Mouse (Mus musculus): ENCODE results near the gene L1td1. TPM values are rescaled to one million over a fixed set of nuclear protein-coding genes. Genes with fewer than 3 reads are reported as not detected.

L1td1 gene
- polyA plus RNA-seq, 1 experiment from 2014 or later, result 0.14 TPM

- Histone ChIP-seq H3K4me1 (ENCODE audit: control insufficient read depth, insufficient read depth, low read length) (peaks cover 22% of the 10 kb centered on the region), H3K9me3 (replicated peaks; ENCODE audit: control insufficient read depth, low read length) (no peaks in the 10 kb centered on the region), H3K27ac (ENCODE audit: low read length) (peak overlapping the region; percentile 75), H3K4me2 (ENCODE audit: low read depth, low read length) (no peak overlapping the region), H3K9ac (ENCODE audit: low read length) (no peak overlapping the region), H3K4me3 (replicated peaks; ENCODE audit: low read length) (no peak overlapping the region), H3K27me3 (ENCODE audit: control insufficient read depth, insufficient read depth, low read length) (no peaks in the 10 kb centered on the region), H3K36me3 (ENCODE audit: control insufficient read depth, insufficient read depth, low read length) (no peaks in the 10 kb centered on the region)
- 22% methylated on average over 4 of the region's 4 CpGs for WGBS
- peak; percentile 86 for ATAC-seq (ENCODE audit: insufficient read depth, low FRiP score)
These were observed 31.7 kb downstream of the L1td1 start for GRCm38 (mm10) chr4:98758012-98758821.

- peak overlapping the region; percentile 75 for H3K27ac ChIP-seq (ENCODE audit: low read length)
- no peak for ATAC-seq (ENCODE audit: insufficient read depth, low FRiP score)
- H3K4me1 ChIP-seq (ENCODE audit: control insufficient read depth, insufficient read depth, low read length), result peaks cover 22% of the 10 kb centered on the region
- no peaks in the 10 kb centered on the region for H3K27me3 ChIP-seq (ENCODE audit: control insufficient read depth, insufficient read depth, low read length)
- H3K4me3 ChIP-seq (replicated peaks; ENCODE audit: low read length), result no peak overlapping the region
- H3K36me3 ChIP-seq (ENCODE audit: control insufficient read depth, insufficient read depth, low read length), result no peaks in the 10 kb centered on the region
- no peak overlapping the region for H3K4me2 ChIP-seq (ENCODE audit: low read depth, low read length)
- no peak overlapping the region for H3K9ac ChIP-seq (ENCODE audit: low read length)
- WGBS, result 54% methylated on average over 3 of the region's 3 CpGs
- no peaks in the 10 kb centered on the region for H3K9me3 ChIP-seq (replicated peaks; ENCODE audit: control insufficient read depth, low read length)
These were observed 32.5 kb downstream of the L1td1 start for GRCm38 (mm10) chr4:98758872-98759518.

GRCm38 (mm10) chr4:98767134-98768133, 40.9 kb downstream of the L1td1 start:
- H3K9me3 ChIP-seq (replicated peaks; ENCODE audit: control insufficient read depth, low read length), result no peaks in the 10 kb centered on the region
- H3K4me1 ChIP-seq (ENCODE audit: control insufficient read depth, insufficient read depth, low read length), result no peaks in the 10 kb centered on the region
- 71% methylated on average over 14 of the region's 14 CpGs for WGBS
- H3K9ac ChIP-seq (ENCODE audit: low read length), result no peak overlapping the region
- H3K27me3 ChIP-seq (ENCODE audit: control insufficient read depth, insufficient read depth, low read length), result no peaks in the 10 kb centered on the region
- H3K4me2 ChIP-seq (ENCODE audit: low read depth, low read length), result no peak overlapping the region
- H3K27ac ChIP-seq (ENCODE audit: low read length), result no peak overlapping the region
- 0 out of 2 replicates have a peak, but pooled peaks cover 3% of the 10 kb centered on the region for H3K36me3 ChIP-seq (ENCODE audit: control insufficient read depth, insufficient read depth, low read length)
- no peak overlapping the region for H3K4me3 ChIP-seq (replicated peaks; ENCODE audit: low read length)
- ATAC-seq (ENCODE audit: insufficient read depth, low FRiP score), result no peak; the same call in 1 of the 2 replicates

GRCm38 (mm10) chr4:98773785-98774184, 47.3 kb downstream of the L1td1 start:
- no peak overlapping the region for H3K4me2 ChIP-seq (ENCODE audit: low read depth, low read length)
- no peak overlapping the region for H3K4me3 ChIP-seq (replicated peaks; ENCODE audit: low read length)
- H3K9ac ChIP-seq (ENCODE audit: low read length), result no peak overlapping the region
- no peaks in the 10 kb centered on the region for H3K27me3 ChIP-seq (ENCODE audit: control insufficient read depth, insufficient read depth, low read length)
- 0 out of 2 replicates have a peak, but pooled peaks cover 4% of the 10 kb centered on the region for H3K4me1 ChIP-seq (ENCODE audit: control insufficient read depth, insufficient read depth, low read length)
- H3K9me3 ChIP-seq (replicated peaks; ENCODE audit: control insufficient read depth, low read length), result no peaks in the 10 kb centered on the region
- no peak overlapping the region for H3K27ac ChIP-seq (ENCODE audit: low read length)
- WGBS, result 86% methylated on average over 5 of the region's 5 CpGs
- no peaks in the 10 kb centered on the region for H3K36me3 ChIP-seq (ENCODE audit: control insufficient read depth, insufficient read depth, low read length)
- ATAC-seq (ENCODE audit: insufficient read depth, low FRiP score), result no peak

GRCm38 (mm10) chr4:98776721-98777427, 50.3 kb downstream of the L1td1 start:
- no peak overlapping the region for H3K4me3 ChIP-seq (replicated peaks; ENCODE audit: low read length)
- H3K36me3 ChIP-seq (ENCODE audit: control insufficient read depth, insufficient read depth, low read length), result no peaks in the 10 kb centered on the region
- H3K9me3 ChIP-seq (replicated peaks; ENCODE audit: control insufficient read depth, low read length), result no peaks in the 10 kb centered on the region
- H3K9ac ChIP-seq (ENCODE audit: low read length), result no peak overlapping the region
- ATAC-seq (ENCODE audit: insufficient read depth, low FRiP score), result no peak
- no peak overlapping the region for H3K27ac ChIP-seq (ENCODE audit: low read length)
- 88% methylated on average over 10 of the region's 10 CpGs for WGBS
- H3K4me1 ChIP-seq (ENCODE audit: control insufficient read depth, insufficient read depth, low read length), result 0 out of 2 replicates have a peak, but pooled peaks cover 4% of the 10 kb centered on the region
- no peak overlapping the region for H3K4me2 ChIP-seq (ENCODE audit: low read depth, low read length)
- no peaks in the 10 kb centered on the region for H3K27me3 ChIP-seq (ENCODE audit: control insufficient read depth, insufficient read depth, low read length)

GRCm38 (mm10) chr4:98777464-98777863, 50.9 kb downstream of the L1td1 start:
- no peak for ATAC-seq (ENCODE audit: insufficient read depth, low FRiP score)
- WGBS, result 80% methylated on average over 6 of the region's 6 CpGs
- 0 out of 2 replicates have a peak, but pooled peaks cover 4% of the 10 kb centered on the region for H3K4me1 ChIP-seq (ENCODE audit: control insufficient read depth, insufficient read depth, low read length)
- H3K4me2 ChIP-seq (ENCODE audit: low read depth, low read length), result no peak overlapping the region
- no peaks in the 10 kb centered on the region for H3K9me3 ChIP-seq (replicated peaks; ENCODE audit: control insufficient read depth, low read length)
- H3K27me3 ChIP-seq (ENCODE audit: control insufficient read depth, insufficient read depth, low read length), result no peaks in the 10 kb centered on the region
- no peak overlapping the region for H3K9ac ChIP-seq (ENCODE audit: low read length)
- no peaks in the 10 kb centered on the region for H3K36me3 ChIP-seq (ENCODE audit: control insufficient read depth, insufficient read depth, low read length)
- no peak overlapping the region for H3K27ac ChIP-seq (ENCODE audit: low read length)
- no peak overlapping the region for H3K4me3 ChIP-seq (replicated peaks; ENCODE audit: low read length)

GRCm38 (mm10) chr4:98778219-98778618, 51.7 kb downstream of the L1td1 start:
- Histone ChIP-seq H3K4me3 (replicated peaks; ENCODE audit: low read length) (no peak overlapping the region), H3K9me3 (replicated peaks; ENCODE audit: control insufficient read depth, low read length) (no peaks in the 10 kb centered on the region), H3K4me2 (ENCODE audit: low read depth, low read length) (no peak overlapping the region; the same call in 1 of the 2 replicates), H3K27me3 (ENCODE audit: control insufficient read depth, insufficient read depth, low read length) (no peaks in the 10 kb centered on the region), H3K36me3 (ENCODE audit: control insufficient read depth, insufficient read depth, low read length) (no peaks in the 10 kb centered on the region), H3K9ac (ENCODE audit: low read length) (no peak overlapping the region), H3K27ac (ENCODE audit: low read length) (no peak overlapping the region), H3K4me1 (ENCODE audit: control insufficient read depth, insufficient read depth, low read length) (0 out of 2 replicates have a peak, but pooled peaks cover 4% of the 10 kb centered on the region)
- WGBS, result 16% methylated on average over 16 of the region's 16 CpGs
- no peak for ATAC-seq (ENCODE audit: insufficient read depth, low FRiP score)

- no peak overlapping the region for H3K4me3 ChIP-seq (replicated peaks; ENCODE audit: low read length)
- H3K36me3 ChIP-seq (ENCODE audit: control insufficient read depth, insufficient read depth, low read length), result no peaks in the 10 kb centered on the region
- no peaks in the 10 kb centered on the region for H3K27me3 ChIP-seq (ENCODE audit: control insufficient read depth, insufficient read depth, low read length)
- peaks cover 14% of the 10 kb centered on the region for H3K4me1 ChIP-seq (ENCODE audit: control insufficient read depth, insufficient read depth, low read length)
- no peaks in the 10 kb centered on the region for H3K9me3 ChIP-seq (replicated peaks; ENCODE audit: control insufficient read depth, low read length)
- 42% methylated on average over 8 of the region's 8 CpGs for WGBS
- H3K4me2 ChIP-seq (ENCODE audit: low read depth, low read length), result no peak overlapping the region
- H3K9ac ChIP-seq (ENCODE audit: low read length), result no peak overlapping the region
- ATAC-seq (ENCODE audit: insufficient read depth, low FRiP score), result no peak
- no peak overlapping the region for H3K27ac ChIP-seq (ENCODE audit: low read length)
These were observed 59.3 kb downstream of the L1td1 start for GRCm38 (mm10) chr4:98785851-98786250.

Measured in stomach, embryonic 16.5 days (tissue).